Mouse (Mus musculus): ENCODE results near the gene Myo7a. TPM values are rescaled to one million over a fixed set of nuclear protein-coding genes. Genes with fewer than 3 reads are reported as not detected.

Gene Myo7a
- polyA plus RNA-seq, 1 experiment from 2014 or later, result 11.8 TPM

GRCm38 (mm10) chr7:98117012-98117660, 2.2 kb downstream of the Myo7a start:
- Histone ChIP-seq H3K9ac (no peak overlapping the region), H3K9me3 (replicated peaks) (no peaks in the 10 kb centered on the region), H3K4me1 (0 out of 2 replicates have a peak, but pooled peaks cover 8% of the 10 kb centered on the region), H3K27me3 (0 out of 2 replicates have a peak, but pooled peaks cover 5% of the 10 kb centered on the region), H3K36me3 (ENCODE audit: poor library complexity, severe bottlenecking) (no peaks in the 10 kb centered on the region), H3K27ac (no peak overlapping the region), H3K4me2 (no peak overlapping the region), H3K4me3 (no peak overlapping the region)
- ATAC-seq, result no peak
- 66% methylated on average over 11 of the region's 11 CpGs for WGBS

GRCm38 (mm10) chr7:98114656-98115055, 4.7 kb downstream of the Myo7a start:
- ATAC-seq, result no peak
- Histone ChIP-seq H3K27ac (no peak overlapping the region), H3K27me3 (peaks cover 22% of the 10 kb centered on the region), H3K4me3 (no peak overlapping the region), H3K4me2 (no peak overlapping the region), H3K4me1 (peaks cover 11% of the 10 kb centered on the region), H3K9me3 (replicated peaks) (no peaks in the 10 kb centered on the region), H3K36me3 (ENCODE audit: poor library complexity, severe bottlenecking) (no peaks in the 10 kb centered on the region), H3K9ac (no peak overlapping the region)
- WGBS, result 71% methylated on average over 6 of the region's 6 CpGs

GRCm38 (mm10) chr7:98111233-98111632, 8.1 kb downstream of the Myo7a start:
- Histone ChIP-seq H3K9me3 (replicated peaks) (no peaks in the 10 kb centered on the region), H3K27me3 (peaks cover 22% of the 10 kb centered on the region), H3K27ac (no peak overlapping the region), H3K36me3 (ENCODE audit: poor library complexity, severe bottlenecking) (no peaks in the 10 kb centered on the region), H3K4me2 (peak overlapping the region; percentile 47), H3K4me3 (0 out of 2 replicates have a peak overlapping the region, but pooled peaks have one; percentile 6), H3K9ac (no peak overlapping the region), H3K4me1 (peaks cover 7% of the 10 kb centered on the region)
- 10% methylated on average over 25 of the region's 25 CpGs for WGBS
- ATAC-seq, result no peak

GRCm38 (mm10) chr7:98109771-98110170, 9.6 kb downstream of the Myo7a start:
- peaks cover 22% of the 10 kb centered on the region for H3K27me3 ChIP-seq
- no peak for ATAC-seq

GRCm38 (mm10) chr7:98108636-98109430, 10.5 kb downstream of the Myo7a start:
- H3K27ac ChIP-seq, result no peak overlapping the region
- H3K4me1 ChIP-seq, result peaks cover 7% of the 10 kb centered on the region
- ATAC-seq, result no peak
- H3K4me3 ChIP-seq, result no peak overlapping the region
- peak overlapping the region; percentile 5; the same call in 1 of the 2 replicates for H3K9ac ChIP-seq
- H3K27me3 ChIP-seq, result peaks cover 22% of the 10 kb centered on the region
- H3K36me3 ChIP-seq (ENCODE audit: poor library complexity, severe bottlenecking), result no peaks in the 10 kb centered on the region
- no peak overlapping the region for H3K4me2 ChIP-seq
- H3K9me3 ChIP-seq (replicated peaks), result no peaks in the 10 kb centered on the region
- 85% methylated on average over 16 of the region's 16 CpGs for WGBS

More at GRCm38 (mm10) chr7:98109771-98110170, 9.6 kb downstream of the Myo7a start:
- Histone ChIP-seq H3K9ac (no peak overlapping the region), H3K4me1 (peaks cover 7% of the 10 kb centered on the region), H3K4me2 (no peak overlapping the region), H3K4me3 (no peak overlapping the region), H3K27ac (no peak overlapping the region), H3K36me3 (ENCODE audit: poor library complexity, severe bottlenecking) (no peaks in the 10 kb centered on the region), H3K9me3 (replicated peaks) (no peaks in the 10 kb centered on the region)
- 76% methylated on average over 4 of the region's 4 CpGs for WGBS

GRCm38 (mm10) chr7:98106272-98106671, 13.1 kb downstream of the Myo7a start:
- Histone ChIP-seq H3K27me3 (peaks cover 11% of the 10 kb centered on the region), H3K9me3 (replicated peaks) (no peaks in the 10 kb centered on the region), H3K27ac (no peak overlapping the region), H3K4me1 (peaks cover 20% of the 10 kb centered on the region), H3K4me3 (no peak overlapping the region), H3K4me2 (no peak overlapping the region), H3K9ac (no peak overlapping the region), H3K36me3 (ENCODE audit: poor library complexity, severe bottlenecking) (no peaks in the 10 kb centered on the region)
- WGBS, result 88% methylated on average over 7 of the region's 7 CpGs
- ATAC-seq, result no peak

GRCm38 (mm10) chr7:98104481-98105435, 14.6 kb downstream of the Myo7a start:
- ATAC-seq, result no peak
- Histone ChIP-seq H3K36me3 (ENCODE audit: poor library complexity, severe bottlenecking) (no peaks in the 10 kb centered on the region), H3K27ac (no peak overlapping the region), H3K9ac (peak overlapping the region; percentile 40), H3K9me3 (replicated peaks) (no peaks in the 10 kb centered on the region), H3K4me2 (no peak overlapping the region), H3K4me1 (peaks cover 18% of the 10 kb centered on the region), H3K4me3 (no peak overlapping the region), H3K27me3 (no peaks in the 10 kb centered on the region; the same call in 1 of the 2 replicates)
- 72% methylated on average over 16 of the region's 16 CpGs for WGBS

- no peaks in the 10 kb centered on the region for H3K9me3 ChIP-seq (replicated peaks)
- peaks cover 18% of the 10 kb centered on the region for H3K4me1 ChIP-seq
- no peaks in the 10 kb centered on the region for H3K36me3 ChIP-seq (ENCODE audit: poor library complexity, severe bottlenecking)
- H3K4me2 ChIP-seq, result no peak overlapping the region
- 86% methylated on average over 5 of the region's 5 CpGs for WGBS
- ATAC-seq, result no peak
- H3K27ac ChIP-seq, result no peak overlapping the region
- no peak overlapping the region for H3K4me3 ChIP-seq
- H3K27me3 ChIP-seq, result no peaks in the 10 kb centered on the region; the same call in 1 of the 2 replicates
- H3K9ac ChIP-seq, result no peak overlapping the region
Observed at GRCm38 (mm10) chr7:98103942-98104292, 15.4 kb downstream of the Myo7a start.

GRCm38 (mm10) chr7:98103002-98103941, 16.1 kb downstream of the Myo7a start:
- peak; percentile 78 for ATAC-seq

GRCm38 (mm10) chr7:98102488-98102887, 16.8 kb downstream of the Myo7a start:
- Histone ChIP-seq H3K27ac (peak overlapping the region; percentile 32; the same call in 1 of the 2 replicates), H3K9me3 (replicated peaks) (no peaks in the 10 kb centered on the region), H3K27me3 (no peaks in the 10 kb centered on the region; the same call in 1 of the 2 replicates), H3K4me1 (peaks cover 18% of the 10 kb centered on the region), H3K4me2 (peak overlapping the region; percentile 60), H3K9ac (peak overlapping the region; percentile 63), H3K36me3 (ENCODE audit: poor library complexity, severe bottlenecking) (peaks cover 6% of the 10 kb centered on the region), H3K4me3 (peak overlapping the region; percentile 34)
- 94% methylated on average over 11 of the region's 11 CpGs for WGBS
- ATAC-seq, result peak; percentile 26; the same call in 1 of the 2 replicates

More at GRCm38 (mm10) chr7:98103002-98103941, 16.1 kb downstream of the Myo7a start:
- no peaks in the 10 kb centered on the region for H3K9me3 ChIP-seq (replicated peaks)
- peak overlapping the region; percentile 63 for H3K9ac ChIP-seq
- H3K27me3 ChIP-seq, result no peaks in the 10 kb centered on the region; the same call in 1 of the 2 replicates
- peak overlapping the region; percentile 32; the same call in 1 of the 2 replicates for H3K27ac ChIP-seq
- peak overlapping the region; percentile 60 for H3K4me2 ChIP-seq
- WGBS, result 15% methylated on average over 24 of the region's 26 CpGs
- H3K4me1 ChIP-seq, result peaks cover 18% of the 10 kb centered on the region
- peak overlapping the region; percentile 34 for H3K4me3 ChIP-seq
- H3K36me3 ChIP-seq (ENCODE audit: poor library complexity, severe bottlenecking), result no peaks in the 10 kb centered on the region
